Mouse (Mus musculus) heart, postnatal 0 days (tissue): ENCODE data around the gene Ykt6.
"Not testable (repeated sequence)": the region's sequence is repeated elsewhere in the genome, so short reads cannot be mapped to it uniquely, and the experiment has no call there.

Experiments
- CTCF ChIP-seq: IDR thresholded peaks from 2 replicates; pipeline ENCODE4 v1.5.1; 2016; ENCODE audit warnings: antibody characterized with exemption, control low read depth, low read depth
- EP300 ChIP-seq: IDR thresholded peaks from 2 replicates; pipeline ENCODE4 v1.6.1; 2016; ENCODE audit warnings: antibody characterized with exemption, low read depth

GRCm38 (mm10) chr11:6007779-6008128, 52.3 kb downstream of the Ykt6 start:
- not testable (repeated sequence) for TF ChIP-seq CTCF, EP300
